Mouse (Mus musculus) intestine, embryonic 16.5 days (tissue): Measurements from ENCODE around the gene Zbtb8os. TPM values are rescaled to one million over a fixed set of nuclear protein-coding genes. Genes with fewer than 3 reads are reported as not detected.

Experiments
- ATAC-seq: fragments of 200-750 bp; cut with Nextera tagmentation; 2 replicates; pipeline ENCODE4 v1.8.0; 2017; ENCODE audit warnings: moderate TSS enrichment, moderate library complexity
- H3K27ac ChIP-seq: fragments of 300-500 bp; sonication (generic); 2 replicates; pipeline ENCODE4 v1.5.1; 2014; ENCODE audit warnings: mild to moderate bottlenecking, low read length
- H3K27me3 ChIP-seq: fragments of 300-500 bp; sonication (generic); replicated peaks from 2 replicates; pipeline ENCODE4 v1.6.1; 2014; ENCODE audit warnings: low read length, control low read depth, mixed read lengths; ENCODE audit not compliant: control insufficient read depth, insufficient read depth
- H3K36me3 ChIP-seq: fragments of 300-500 bp; sonication (generic); 2 replicates; pipeline ENCODE4 v1.6.1; 2014; ENCODE audit warnings: low read length, control low read depth; ENCODE audit not compliant: control insufficient read depth, insufficient read depth
- H3K4me1 ChIP-seq: fragments of 300-500 bp; sonication (generic); 2 replicates; pipeline ENCODE4 v1.6.1; 2014; ENCODE audit warnings: low read length, control low read depth, mixed read lengths; ENCODE audit not compliant: control insufficient read depth, insufficient read depth
- H3K4me2 ChIP-seq: fragments of 300-500 bp; sonication (generic); 2 replicates; pipeline ENCODE4 v1.6.1; 2014; ENCODE audit warnings: low read depth, low read length, control low read depth
- H3K4me3 ChIP-seq: fragments of 300-500 bp; sonication (generic); 2 replicates; pipeline ENCODE4 v1.5.1; 2014; ENCODE audit warnings: mild to moderate bottlenecking, low read length
- H3K9ac ChIP-seq: fragments of 300-500 bp; sonication (generic); 2 replicates; pipeline ENCODE4 v1.6.1; 2014; ENCODE audit warnings: low read depth, low read length
- H3K9me3 ChIP-seq: fragments of 300-500 bp; sonication (generic); 2 replicates; pipeline ENCODE4 v1.6.1; 2016; ENCODE audit warnings: low read length, control low read depth; ENCODE audit not compliant: control insufficient read depth
- WGBS: fragments of 180-500 bp; shearing (Covaris S2); extraction: QIAGEN DNeasy Blood & Tissue Kit; methylation state at CpG from one replicate; pipeline ENCODE4 v1.1.7; 2014; 5-methylcytosine and 5-hydroxymethylcytosine counted together
- polyA plus RNA-seq: library from polyadenylated mRNA; unstranded; fragments of >200 nt; fragmentation: Nextera tagmentation; extraction: Ambion mirVana; gene quantifications from 2 replicates; pipeline ENCODE4 v1.2.1, GENCODE M21; 2015

The Zbtb8os gene
- polyA plus RNA-seq, 1 experiment from 2014 or later = 64.2 TPM

- ATAC-seq = no peak
- Histone ChIP-seq H3K4me2 (no peak overlapping the region), H3K36me3 (no peaks in the 10 kb centered on the region), H3K27me3 (no peaks in the 10 kb centered on the region), H3K9ac (no peak overlapping the region), H3K4me1 (peaks cover 5% of the 10 kb centered on the region; the same call in 1 of the 2 replicates), H3K27ac (no peak overlapping the region), H3K9me3 (no peaks in the 10 kb centered on the region), H3K4me3 (no peak overlapping the region)
- WGBS = 40% methylated on average over 2 of the region's 2 CpGs
Observed at GRCm38 (mm10) chr4:129295188-129295587, 40.3 kb upstream of the Zbtb8os start.

- Histone ChIP-seq H3K9ac (no peak overlapping the region), H3K4me3 (no peak overlapping the region), H3K4me1 (peaks cover 5% of the 10 kb centered on the region; the same call in 1 of the 2 replicates), H3K27me3 (no peaks in the 10 kb centered on the region), H3K4me2 (no peak overlapping the region), H3K27ac (no peak overlapping the region), H3K36me3 (no peaks in the 10 kb centered on the region), H3K9me3 (no peaks in the 10 kb centered on the region)
- WGBS = 64% methylated on average over 7 of the region's 7 CpGs
- no peak for ATAC-seq
Observed at GRCm38 (mm10) chr4:129296066-129296465, 39.4 kb upstream of the Zbtb8os start.

- H3K27me3 ChIP-seq = no peaks in the 10 kb centered on the region
- H3K4me2 ChIP-seq = no peak overlapping the region
- no peaks in the 10 kb centered on the region for H3K36me3 ChIP-seq
- no peak overlapping the region for H3K9ac ChIP-seq
- no peaks in the 10 kb centered on the region for H3K9me3 ChIP-seq
- WGBS = 62% methylated on average over 4 of the region's 4 CpGs
- ATAC-seq = peak; percentile 40; the same call in 1 of the 2 replicates
- peak overlapping the region; percentile 17; the same call in 1 of the 2 replicates for H3K27ac ChIP-seq
- peaks cover 5% of the 10 kb centered on the region; the same call in 1 of the 2 replicates for H3K4me1 ChIP-seq
- no peak overlapping the region for H3K4me3 ChIP-seq
Observed at GRCm38 (mm10) chr4:129297724-129298123, 37.8 kb upstream of the Zbtb8os start.

GRCm38 (mm10) chr4:129299121-129299520 lies 36.4 kb upstream of the Zbtb8os start:
- H3K9me3 ChIP-seq = no peaks in the 10 kb centered on the region
- no peak overlapping the region for H3K4me2 ChIP-seq
- WGBS = 61% methylated on average over 10 of the region's 10 CpGs
- no peak overlapping the region for H3K4me3 ChIP-seq
- H3K27me3 ChIP-seq = no peaks in the 10 kb centered on the region
- H3K4me1 ChIP-seq = peaks cover 7% of the 10 kb centered on the region; the same call in 1 of the 2 replicates
- no peak overlapping the region for H3K27ac ChIP-seq
- ATAC-seq = no peak
- H3K36me3 ChIP-seq = no peaks in the 10 kb centered on the region
- no peak overlapping the region for H3K9ac ChIP-seq

GRCm38 (mm10) chr4:129303401-129303800 lies 32.1 kb upstream of the Zbtb8os start:
- no peaks in the 10 kb centered on the region for H3K9me3 ChIP-seq
- H3K4me2 ChIP-seq = no peak overlapping the region
- H3K27ac ChIP-seq = no peak overlapping the region
- H3K9ac ChIP-seq = no peak overlapping the region
- peaks cover 2% of the 10 kb centered on the region; the same call in 1 of the 2 replicates for H3K36me3 ChIP-seq
- 71% methylated on average over 5 of the region's 5 CpGs for WGBS
- no peak for ATAC-seq
- H3K4me1 ChIP-seq = 0 out of 2 replicates have a peak, but pooled peaks cover 4% of the 10 kb centered on the region
- no peaks in the 10 kb centered on the region for H3K27me3 ChIP-seq
- H3K4me3 ChIP-seq = no peak overlapping the region

GRCm38 (mm10) chr4:129303816-129304215 lies 31.7 kb upstream of the Zbtb8os start:
- no peak for ATAC-seq
- H3K36me3 ChIP-seq = peaks cover 2% of the 10 kb centered on the region; the same call in 1 of the 2 replicates
- H3K9ac ChIP-seq = no peak overlapping the region
- H3K27me3 ChIP-seq = no peaks in the 10 kb centered on the region
- 82% methylated on average over 9 of the region's 9 CpGs for WGBS
- no peak overlapping the region for H3K27ac ChIP-seq
- H3K4me2 ChIP-seq = no peak overlapping the region
- no peak overlapping the region for H3K4me3 ChIP-seq
- H3K9me3 ChIP-seq = no peaks in the 10 kb centered on the region
- 0 out of 2 replicates have a peak, but pooled peaks cover 4% of the 10 kb centered on the region for H3K4me1 ChIP-seq

- Histone ChIP-seq H3K36me3 (peaks cover 2% of the 10 kb centered on the region; the same call in 1 of the 2 replicates), H3K9me3 (no peaks in the 10 kb centered on the region), H3K4me3 (no peak overlapping the region), H3K4me2 (no peak overlapping the region), H3K4me1 (0 out of 2 replicates have a peak, but pooled peaks cover 4% of the 10 kb centered on the region), H3K27ac (no peak overlapping the region; the same call in 1 of the 2 replicates), H3K9ac (no peak overlapping the region), H3K27me3 (no peaks in the 10 kb centered on the region)
- ATAC-seq = 0 out of 2 replicates have a peak, but pooled peaks have one; percentile 46
- 44% methylated on average over 1 of the region's 1 CpGs for WGBS
Observed at GRCm38 (mm10) chr4:129304306-129304705, 31.2 kb upstream of the Zbtb8os start.

GRCm38 (mm10) chr4:129307936-129308335 lies 27.6 kb upstream of the Zbtb8os start:
- H3K4me1 ChIP-seq = 0 out of 2 replicates have a peak, but pooled peaks cover 4% of the 10 kb centered on the region
- H3K4me3 ChIP-seq = no peak overlapping the region
- no peak overlapping the region for H3K9ac ChIP-seq
- H3K27ac ChIP-seq = no peak overlapping the region
- no peak overlapping the region for H3K4me2 ChIP-seq
- H3K36me3 ChIP-seq = peaks cover 2% of the 10 kb centered on the region; the same call in 1 of the 2 replicates
- H3K9me3 ChIP-seq = no peaks in the 10 kb centered on the region
- no peaks in the 10 kb centered on the region for H3K27me3 ChIP-seq
- WGBS = 78% methylated on average over 1 of the region's 1 CpGs
- ATAC-seq = no peak

GRCm38 (mm10) chr4:129313886-129314285 lies 21.6 kb upstream of the Zbtb8os start:
- H3K4me3 ChIP-seq = no peak overlapping the region
- peaks cover 15% of the 10 kb centered on the region for H3K36me3 ChIP-seq
- H3K9ac ChIP-seq = no peak overlapping the region
- H3K4me2 ChIP-seq = no peak overlapping the region
- no peaks in the 10 kb centered on the region for H3K4me1 ChIP-seq
- ATAC-seq = no peak
- no peaks in the 10 kb centered on the region for H3K27me3 ChIP-seq
- 60% methylated on average over 3 of the region's 3 CpGs for WGBS
- no peak overlapping the region for H3K27ac ChIP-seq
- H3K9me3 ChIP-seq = no peaks in the 10 kb centered on the region

- Histone ChIP-seq H3K36me3 (peaks cover 18% of the 10 kb centered on the region), H3K4me2 (no peak overlapping the region), H3K27ac (no peak overlapping the region), H3K9me3 (no peaks in the 10 kb centered on the region), H3K9ac (no peak overlapping the region), H3K4me1 (no peaks in the 10 kb centered on the region), H3K4me3 (no peak overlapping the region), H3K27me3 (no peaks in the 10 kb centered on the region)
- 84% methylated on average over 1 of the region's 1 CpGs for WGBS
- ATAC-seq = no peak
Observed at GRCm38 (mm10) chr4:129320876-129321275, 14.6 kb upstream of the Zbtb8os start.
